Mouse (Mus musculus): ENCODE measurements at regions not wholly inside any gene's neighbourhood (a gene's known extent, or its start where the extent isn't known, plus 50 kb on each side); places are given as distances from the start of the nearest gene placed in this dataset.

DNA sequence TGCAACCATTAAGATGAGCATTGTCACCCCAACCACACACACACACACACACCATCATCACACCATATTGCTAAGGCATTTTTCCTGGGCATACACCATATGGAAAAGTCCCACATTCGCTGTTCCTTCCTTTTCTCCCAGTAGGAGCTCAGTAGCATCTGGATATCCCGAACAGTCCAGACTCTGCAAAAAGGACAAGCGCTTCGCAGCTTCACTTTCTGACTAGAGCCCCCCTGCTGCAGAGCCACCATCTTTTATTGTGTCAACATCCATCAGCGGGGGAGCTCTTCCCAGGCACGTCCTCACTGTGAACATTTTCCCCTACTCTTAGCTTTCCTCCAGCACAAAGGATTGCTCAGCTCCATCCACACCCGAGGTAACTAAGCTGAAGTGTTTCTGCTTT lies 300.1 kb downstream of the Mat2b start:
- TF ChIP-seq GATA1 (IDR thresholded peaks at IDR 0.05; ENCODE audit: borderline replicate concordance, low read length) = no peak
- TF ChIP-seq FLI1 (IDR thresholded peaks at IDR 0.05; ENCODE audit: low read length) = no peak

Measured in megakaryocyte, embryonic 14.5 days (primary cell).